Mouse (Mus musculus) midbrain, embryonic 10.5 days (tissue): ENCODE measurements around the gene Zfp691. TPM values are rescaled to one million over a fixed set of nuclear protein-coding genes. Genes with fewer than 3 reads are reported as not detected.

ENCODE experiments used
- DNase-seq: peaks from one replicate; pipeline ENCODE4 v3.0.0-alpha.2; 2017; ENCODE audit warnings: low spot score
- H3K27ac ChIP-seq: fragments of 300-500 bp; sonication (generic); replicated peaks from 2 replicates; pipeline ENCODE4 v1.5.1; 2016; ENCODE audit warnings: mild to moderate bottlenecking
- H3K27me3 ChIP-seq: fragments of 300-500 bp; sonication (generic); 2 replicates; pipeline ENCODE4 v1.6.1; 2016; ENCODE audit warnings: low read depth, mild to moderate bottlenecking; ENCODE audit not compliant: poor library complexity, severe bottlenecking
- H3K36me3 ChIP-seq: fragments of 300-500 bp; sonication (generic); 2 replicates; pipeline ENCODE4 v1.6.1; 2016; ENCODE audit warnings: mild to moderate bottlenecking, moderate library complexity
- H3K4me1 ChIP-seq: fragments of 300-500 bp; sonication (generic); 2 replicates; pipeline ENCODE4 v1.6.1; 2016
- H3K4me3 ChIP-seq: fragments of 300-500 bp; sonication (generic); 2 replicates; pipeline ENCODE4 v1.5.1; 2016; ENCODE audit warnings: mild to moderate bottlenecking, moderate library complexity
- H3K9me3 ChIP-seq: fragments of 300-500 bp; sonication (generic); replicated peaks from 2 replicates; pipeline ENCODE4 v1.6.1; 2016; ENCODE audit warnings: mild to moderate bottlenecking
- WGBS: fragments of 180-500 bp; shearing (Covaris S2); methylation state at CpG from one replicate; pipeline ENCODE4 v1.1.7; 2016; 5-methylcytosine and 5-hydroxymethylcytosine counted together
- polyA plus RNA-seq: library from polyadenylated mRNA; unstranded; fragments of >200 nt; fragmentation: Nextera tagmentation; extraction: Ambion mirVana; gene quantifications from 2 replicates; pipeline ENCODE4 v1.2.1, GENCODE M21; 2016

Zfp691 gene
- polyA plus RNA-seq, 1 experiment from 2014 or later: 13.1 TPM

- DNase-seq: no peak
- H3K27me3 ChIP-seq: no peaks in the 10 kb centered on the region
- H3K4me3 ChIP-seq: no peak overlapping the region; the same call in 1 of the 2 replicates
- peak overlapping the region; percentile 58 for H3K27ac ChIP-seq
- no peaks in the 10 kb centered on the region for H3K36me3 ChIP-seq
- H3K4me1 ChIP-seq: peaks cover 4% of the 10 kb centered on the region; the same call in 1 of the 2 replicates
- no peaks in the 10 kb centered on the region for H3K9me3 ChIP-seq
- WGBS: 79% methylated on average over 6 of the region's 6 CpGs
Measured at GRCm38 (mm10) chr4:119189392-119189791, 15.4 kb upstream of the Zfp691 start.

- DNase-seq: no peak
- Histone ChIP-seq H3K4me1 (peaks cover 4% of the 10 kb centered on the region; the same call in 1 of the 2 replicates), H3K36me3 (no peaks in the 10 kb centered on the region), H3K27ac (no peak overlapping the region), H3K9me3 (no peaks in the 10 kb centered on the region), H3K27me3 (no peaks in the 10 kb centered on the region), H3K4me3 (no peak overlapping the region)
- WGBS: 63% methylated on average over 11 of the region's 11 CpGs
Measured at GRCm38 (mm10) chr4:119188060-119188785, 14.2 kb upstream of the Zfp691 start.

- H3K27ac ChIP-seq: no peak overlapping the region
- 89% methylated on average over 4 of the region's 4 CpGs for WGBS
Measured at GRCm38 (mm10) chr4:119185771-119186170, 11.8 kb upstream of the Zfp691 start.

GRCm38 (mm10) chr4:119183525-119183924 lies 9.5 kb upstream of the Zfp691 start:
- no peak for DNase-seq
- no peaks in the 10 kb centered on the region for H3K9me3 ChIP-seq
- WGBS: 78% methylated on average over 1 of the region's 1 CpGs
- no peaks in the 10 kb centered on the region for H3K27me3 ChIP-seq
- no peak overlapping the region for H3K4me3 ChIP-seq
- no peaks in the 10 kb centered on the region for H3K4me1 ChIP-seq
- no peaks in the 10 kb centered on the region for H3K36me3 ChIP-seq
- H3K27ac ChIP-seq: no peak overlapping the region

More at GRCm38 (mm10) chr4:119185771-119186170, 11.8 kb upstream of the Zfp691 start:
- Histone ChIP-seq H3K36me3 (no peaks in the 10 kb centered on the region), H3K4me1 (peaks cover 4% of the 10 kb centered on the region; the same call in 1 of the 2 replicates), H3K4me3 (no peak overlapping the region), H3K27me3 (no peaks in the 10 kb centered on the region), H3K9me3 (no peaks in the 10 kb centered on the region)
- DNase-seq: no peak

DNA sequence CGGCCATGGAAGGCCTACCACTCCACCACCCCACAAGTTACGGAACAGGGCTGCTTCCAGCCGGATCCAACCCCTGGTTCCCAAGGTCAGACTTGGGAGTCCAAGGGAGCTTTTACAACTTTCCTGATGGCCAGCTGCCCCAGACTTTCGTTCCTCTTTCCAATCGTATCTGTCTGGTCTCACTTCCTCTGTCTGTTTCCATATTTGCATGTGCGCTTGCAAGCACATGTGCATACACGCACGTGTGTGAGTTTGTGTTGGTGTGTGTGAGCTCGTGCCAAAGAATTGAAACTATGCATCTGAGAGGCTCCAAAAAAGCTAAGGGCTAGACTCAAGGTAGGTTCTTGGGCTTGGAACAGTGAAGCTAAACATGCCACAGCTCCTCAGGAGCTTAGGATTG lies 7.5 kb upstream of the Zfp691 start:
- Histone ChIP-seq H3K36me3 (no peaks in the 10 kb centered on the region), H3K4me3 (no peak overlapping the region), H3K9me3 (no peaks in the 10 kb centered on the region), H3K4me1 (no peaks in the 10 kb centered on the region), H3K27ac (no peak overlapping the region), H3K27me3 (no peaks in the 10 kb centered on the region)
- DNase-seq: no peak
- WGBS: 91% methylated on average over 9 of the region's 9 CpGs

DNA sequence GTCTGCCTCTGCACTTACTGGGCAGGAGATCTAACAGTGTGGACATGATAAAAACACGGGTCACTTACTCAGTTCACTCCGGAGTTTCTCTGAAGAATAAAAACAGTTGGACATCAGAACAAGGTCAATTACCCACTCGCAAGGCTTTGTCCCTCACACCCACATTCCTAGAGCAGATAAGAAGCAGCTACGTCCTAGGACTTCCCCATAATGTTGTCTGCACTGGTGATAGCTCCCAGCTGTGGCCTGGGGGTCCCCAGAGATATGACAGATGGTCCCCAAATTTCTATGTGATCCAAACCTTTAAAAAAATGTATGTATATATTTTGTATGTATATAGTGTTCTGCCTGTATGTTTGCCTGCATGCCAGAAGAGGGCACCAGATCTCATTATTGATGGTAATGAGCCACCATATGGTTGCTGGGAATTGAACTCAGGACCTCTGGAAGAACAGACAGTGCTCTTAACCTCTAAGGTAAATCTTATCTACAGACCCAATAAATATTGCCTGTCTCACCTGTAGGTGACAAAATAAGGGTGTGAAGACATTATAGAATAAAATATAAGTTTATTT lies 6.2 kb upstream of the Zfp691 start:
- Histone ChIP-seq H3K9me3 (no peaks in the 10 kb centered on the region), H3K36me3 (no peaks in the 10 kb centered on the region), H3K27me3 (no peaks in the 10 kb centered on the region), H3K4me3 (no peak overlapping the region), H3K4me1 (no peaks in the 10 kb centered on the region), H3K27ac (no peak overlapping the region)
- no peak for DNase-seq
- WGBS: 58% methylated on average over 4 of the region's 4 CpGs

- 82% methylated on average over 18 of the region's 18 CpGs for WGBS
- H3K4me1 ChIP-seq: peaks cover 8% of the 10 kb centered on the region
- no peaks in the 10 kb centered on the region for H3K9me3 ChIP-seq
- no peaks in the 10 kb centered on the region for H3K36me3 ChIP-seq
- H3K4me3 ChIP-seq: no peak overlapping the region
- no peaks in the 10 kb centered on the region for H3K27me3 ChIP-seq
- no peak overlapping the region for H3K27ac ChIP-seq
- no peak for DNase-seq
Measured at GRCm38 (mm10) chr4:119178331-119178730, 4.3 kb upstream of the Zfp691 start.

DNA sequence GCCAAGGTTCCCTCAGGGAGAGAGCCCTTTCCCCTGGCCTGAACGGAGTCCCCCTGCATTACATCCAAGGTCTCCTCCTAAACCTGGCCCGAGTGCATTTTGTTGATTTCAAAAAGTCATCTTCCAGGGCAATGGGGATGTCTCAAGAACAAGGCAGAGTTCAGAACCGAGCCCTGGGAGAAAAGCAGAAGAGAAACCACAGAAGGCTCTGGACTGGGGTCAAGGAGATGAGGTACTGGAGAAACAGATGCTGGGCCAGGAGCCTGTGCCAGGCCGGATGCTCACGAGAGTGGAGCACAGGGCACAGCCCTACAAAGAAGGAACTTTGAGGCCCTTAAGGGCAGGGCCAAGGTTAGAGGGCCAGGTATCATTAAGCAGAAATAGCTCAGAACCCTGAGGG lies 3.7 kb upstream of the Zfp691 start:
- 82% methylated on average over 5 of the region's 5 CpGs for WGBS
- no peaks in the 10 kb centered on the region for H3K9me3 ChIP-seq
- peaks cover 14% of the 10 kb centered on the region for H3K4me1 ChIP-seq
- no peaks in the 10 kb centered on the region for H3K27me3 ChIP-seq
- no peaks in the 10 kb centered on the region for H3K36me3 ChIP-seq
- no peak for DNase-seq
- H3K4me3 ChIP-seq: no peak overlapping the region
- H3K27ac ChIP-seq: no peak overlapping the region

- Histone ChIP-seq H3K9me3 (no peaks in the 10 kb centered on the region), H3K36me3 (peaks cover 42% of the 10 kb centered on the region), H3K4me1 (peaks cover 35% of the 10 kb centered on the region), H3K27me3 (no peaks in the 10 kb centered on the region), H3K4me3 (peak overlapping the region; percentile 83), H3K27ac (peak overlapping the region; percentile 87)
- peak; percentile 20 for DNase-seq
- WGBS: 51% methylated on average over 18 of the region's 18 CpGs
Measured at GRCm38 (mm10) chr4:119172919-119173650, 910 bp downstream of the Zfp691 start.

DNA sequence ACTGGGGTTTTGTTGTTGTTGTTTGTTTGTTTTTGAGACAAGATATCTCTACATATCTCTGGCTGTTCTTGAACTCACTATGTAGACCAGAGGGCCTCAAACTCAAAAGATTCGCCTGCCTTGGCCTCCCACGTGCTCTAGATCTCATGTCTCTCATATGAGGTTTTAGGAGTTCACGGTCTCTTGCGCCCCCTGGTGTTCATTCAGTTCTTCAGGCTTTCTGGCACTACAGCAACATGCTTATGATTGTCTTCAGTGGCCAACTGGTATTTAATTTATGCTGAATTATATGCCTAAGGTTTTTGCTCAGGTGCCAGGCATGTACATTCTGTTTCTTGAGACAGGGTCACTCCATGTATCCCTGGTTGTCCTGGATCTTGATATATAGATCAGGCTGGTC lies 6.3 kb downstream of the Zfp691 start:
- Histone ChIP-seq H3K27me3 (no peaks in the 10 kb centered on the region), H3K27ac (no peak overlapping the region), H3K4me3 (no peak overlapping the region), H3K4me1 (peaks cover 21% of the 10 kb centered on the region), H3K36me3 (peaks cover 43% of the 10 kb centered on the region), H3K9me3 (no peaks in the 10 kb centered on the region)
- WGBS: 6% methylated on average over 4 of the region's 4 CpGs
- peak; percentile 80 for DNase-seq

GRCm38 (mm10) chr4:119167068-119167467 lies 6.9 kb downstream of the Zfp691 start:
- peaks cover 15% of the 10 kb centered on the region for H3K4me1 ChIP-seq
- peaks cover 39% of the 10 kb centered on the region for H3K36me3 ChIP-seq
- H3K27ac ChIP-seq: no peak overlapping the region
- WGBS: 80% methylated on average over 4 of the region's 4 CpGs
- DNase-seq: no peak
- H3K4me3 ChIP-seq: no peak overlapping the region
- H3K27me3 ChIP-seq: no peaks in the 10 kb centered on the region
- no peaks in the 10 kb centered on the region for H3K9me3 ChIP-seq

- peaks cover 29% of the 10 kb centered on the region for H3K36me3 ChIP-seq
- peaks cover 6% of the 10 kb centered on the region for H3K4me1 ChIP-seq
- H3K27me3 ChIP-seq: no peaks in the 10 kb centered on the region
- no peak overlapping the region for H3K27ac ChIP-seq
- H3K9me3 ChIP-seq: no peaks in the 10 kb centered on the region
- H3K4me3 ChIP-seq: no peak overlapping the region
- WGBS: 75% methylated on average over 7 of the region's 7 CpGs
- DNase-seq: no peak
Measured at GRCm38 (mm10) chr4:119165916-119166315, 8.1 kb downstream of the Zfp691 start.

DNA sequence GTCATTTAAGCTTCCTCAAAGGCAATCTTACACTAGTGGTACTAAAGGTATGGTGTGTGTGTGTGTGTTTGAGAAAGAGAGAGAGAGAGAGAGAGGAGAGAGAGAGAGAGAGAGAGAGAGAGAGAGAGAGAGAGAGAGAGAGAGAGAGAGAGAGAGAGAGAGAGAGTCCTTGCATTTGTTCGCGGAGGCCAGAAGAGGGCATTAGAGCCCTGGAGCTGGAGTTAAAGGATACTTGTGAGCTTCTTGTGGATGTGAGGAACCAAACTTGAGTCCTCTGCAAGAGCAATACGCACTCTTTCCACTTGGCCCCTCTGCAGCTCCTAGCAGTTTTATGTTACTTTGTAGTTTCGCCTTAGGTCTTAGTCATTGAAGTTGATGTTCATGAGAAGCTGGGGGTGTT lies 11.0 kb downstream of the Zfp691 start:
- Histone ChIP-seq H3K4me1 (no peaks in the 10 kb centered on the region), H3K36me3 (peaks cover under 1% of the 10 kb centered on the region; the same call in 1 of the 2 replicates), H3K4me3 (no peak overlapping the region), H3K27ac (no peak overlapping the region), H3K9me3 (no peaks in the 10 kb centered on the region), H3K27me3 (no peaks in the 10 kb centered on the region)
- 70% methylated on average over 4 of the region's 4 CpGs for WGBS
- DNase-seq: no peak
